ENCODE assay signal across 11 mouse cellular contexts in the genomic region with DNA sequence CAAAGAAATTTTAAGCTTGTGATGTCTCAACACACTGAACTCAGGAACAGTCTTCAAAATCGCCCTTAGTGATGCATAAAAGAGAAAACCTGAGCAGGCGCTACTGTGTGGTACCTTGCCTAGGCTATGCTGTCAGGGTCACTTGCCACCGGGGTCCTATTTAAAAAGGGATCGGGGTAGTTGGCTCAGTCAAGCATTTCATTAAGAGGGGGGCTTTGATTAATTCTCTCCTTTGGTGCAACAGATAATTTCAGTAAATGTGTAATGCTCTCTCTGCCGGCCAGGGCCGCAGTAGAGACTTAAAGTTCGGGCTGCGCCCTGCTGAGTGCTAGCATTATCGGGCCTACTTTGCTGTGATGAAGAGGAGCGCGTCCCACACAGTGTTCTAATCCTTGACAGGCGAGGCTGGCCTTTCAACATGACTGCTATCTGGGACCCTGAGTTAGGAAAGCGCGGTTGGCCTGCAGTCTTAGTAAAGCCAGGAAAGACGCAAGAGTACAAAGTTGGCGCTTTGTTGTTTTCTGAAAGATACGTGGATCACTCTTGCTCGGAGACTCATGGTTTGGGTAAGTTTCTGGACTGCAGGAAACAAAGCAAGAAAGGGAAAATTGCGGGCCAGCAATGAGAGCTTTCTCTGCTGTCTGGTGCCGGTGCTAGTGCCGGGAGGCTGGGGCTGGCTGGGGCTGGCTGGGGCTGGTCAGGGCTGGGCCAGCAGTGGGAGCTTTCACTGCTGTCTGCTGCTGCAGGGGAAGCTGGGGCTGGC.
DNase-seq lines count a peak whose midpoint lies in the region; ATAC-seq and TF ChIP-seq lines count a peak whose summit lies in the region.
"Had no signal": no experiment of that assay in that cellular context is flagged by ENCODE, and none has a peak within 500 bp of the region (broad histone marks: within the 10 kb centered on the region; RNA-seq: fewer than 3 reads in every experiment).

No protein-coding gene starts in this region.

- no peak for DNase-seq in liver, embryonic 11.5 days (ENCODE audit: low spot score)
- DNase-seq in forebrain, embryonic 14.5 days (ENCODE audit: low spot score): no peak
- peak; percentile 48 for DNase-seq in kidney, adult 2 months
- DNase-seq in midbrain, postnatal 0 days (ENCODE audit: low spot score): peak; percentile 40
- DNase-seq in frontal cortex, adult 2 months (ENCODE audit: extremely low spot score in 1 of 2, low spot score in 1 of 2): no peak
- no peak for DNase-seq in layer of hippocampus, adult 11-12 months (ENCODE audit: low spot score)
- DNase-seq in lung, postnatal 14 days: no peak
- DNase-seq: lung, embryonic 14.5 days had no signal

- H3K27ac ChIP-seq in liver, embryonic 11.5 days (ENCODE audit: low read depth, low read length): no peak overlapping the region
- no peak overlapping the region for H3K27ac ChIP-seq in liver, embryonic 12.5 days
- no peak overlapping the region for H3K27ac ChIP-seq in forebrain, embryonic 14.5 days (ENCODE audit: low read depth, low read length)
- H3K27ac ChIP-seq in kidney, adult 2 months (ENCODE audit: insufficient read depth, low read depth, low read length): no peak overlapping the region
- no peak overlapping the region; the same call in 1 of the 2 replicates for H3K27ac ChIP-seq in midbrain, postnatal 0 days (ENCODE audit: low read depth, low read length)
- H3K27ac ChIP-seq: heart, adult 2 months had no signal

- no peak for TF ChIP-seq POLR2A in kidney, adult 2 months (IDR thresholded peaks at IDR 0.05; ENCODE audit: low read depth, low read length)

- peak overlapping the region; percentile 7; the same call in 1 of the 2 replicates for H3K4me2 ChIP-seq in liver, embryonic 11.5 days
- no peak overlapping the region for H3K4me2 ChIP-seq in liver, embryonic 12.5 days
- H3K4me2 ChIP-seq in forebrain, embryonic 14.5 days (ENCODE audit: low read length): peak overlapping the region; percentile 14; the same call in 1 of the 2 replicates
- no peak overlapping the region for H3K4me2 ChIP-seq in midbrain, postnatal 0 days (ENCODE audit: low read depth, low read length, poor library complexity, severe bottlenecking)
- H3K4me2 ChIP-seq: lung, embryonic 14.5 days had no signal

- 39% methylated on average over 21 of the region's 21 CpGs for WGBS in liver, embryonic 11.5 days
- WGBS in liver, embryonic 12.5 days (ENCODE audit: insufficient replicate concordance): 50% methylated on average over 21 of the region's 21 CpGs
- WGBS in forebrain, embryonic 14.5 days: 16% methylated on average over 21 of the region's 21 CpGs
- 64% methylated on average over 21 of the region's 21 CpGs for WGBS in kidney, adult 2 months
- 21% methylated on average over 21 of the region's 21 CpGs for WGBS in midbrain, postnatal 0 days

- ATAC-seq in liver, embryonic 11.5 days (replicated peaks; ENCODE audit: low FRiP score): no peak
- no peak for ATAC-seq in liver, embryonic 12.5 days
- ATAC-seq in forebrain, embryonic 14.5 days: 0 out of 2 replicates have a peak, but pooled peaks have one; percentile 36
- peak; percentile 38; the same call in 1 of the 2 replicates for ATAC-seq in midbrain, postnatal 0 days (ENCODE audit: low FRiP score)

- no peaks in the 10 kb centered on the region for H3K36me3 ChIP-seq in liver, embryonic 11.5 days (ENCODE audit: control insufficient read depth, insufficient read depth, low read length)
- no peaks in the 10 kb centered on the region for H3K36me3 ChIP-seq in liver, embryonic 12.5 days
- H3K36me3 ChIP-seq in forebrain, embryonic 14.5 days (ENCODE audit: control insufficient read depth, insufficient read depth, low read length): no peaks in the 10 kb centered on the region
- H3K36me3 ChIP-seq in kidney, adult 2 months (ENCODE audit: control insufficient read depth, insufficient read depth, low read length): no peaks in the 10 kb centered on the region
- no peaks in the 10 kb centered on the region for H3K36me3 ChIP-seq in midbrain, postnatal 0 days (ENCODE audit: insufficient read depth, low read length)

- TF ChIP-seq CTCF in kidney, adult 2 months (conservative IDR thresholded peaks at IDR 0.05; ENCODE audit: insufficient read depth, insufficient read length, low read depth, low read length): no peak
- TF ChIP-seq CTCF in midbrain, postnatal 0 days (IDR thresholded peaks at IDR 0.05): no peak

- no peak overlapping the region for H3K9ac ChIP-seq in liver, embryonic 11.5 days (ENCODE audit: low read depth, low read length)
- no peak overlapping the region for H3K9ac ChIP-seq in liver, embryonic 12.5 days
- peak overlapping the region; percentile 22; the same call in 1 of the 2 replicates for H3K9ac ChIP-seq in forebrain, embryonic 14.5 days (ENCODE audit: low read length)
- no peak overlapping the region for H3K9ac ChIP-seq in midbrain, postnatal 0 days (replicated peaks; ENCODE audit: low read length, poor library complexity, severe bottlenecking)
- H3K9ac ChIP-seq: lung, embryonic 14.5 days had no signal

- no peaks in the 10 kb centered on the region for H3K27me3 ChIP-seq in liver, embryonic 11.5 days (replicated peaks; ENCODE audit: control insufficient read depth, insufficient read depth, low read length)
- H3K27me3 ChIP-seq in liver, embryonic 12.5 days (replicated peaks): peaks cover 5% of the 10 kb centered on the region; the same call in 1 of the 2 replicates
- peaks cover 4% of the 10 kb centered on the region for H3K27me3 ChIP-seq in forebrain, embryonic 14.5 days (replicated peaks; ENCODE audit: control insufficient read depth, insufficient read depth, low read length)
- H3K27me3 ChIP-seq in kidney, adult 2 months (replicated peaks; ENCODE audit: control insufficient read depth, insufficient read depth, low read length): no peaks in the 10 kb centered on the region
- H3K27me3 ChIP-seq in midbrain, postnatal 0 days (ENCODE audit: insufficient read depth, low read length): peaks cover 45% of the 10 kb centered on the region
- H3K27me3 ChIP-seq: CH12.LX had no signal

- H3K9me3 ChIP-seq in liver, embryonic 11.5 days (ENCODE audit: control insufficient read depth, low read length): no peaks in the 10 kb centered on the region
- H3K9me3 ChIP-seq in liver, embryonic 12.5 days (replicated peaks): no peaks in the 10 kb centered on the region
- H3K9me3 ChIP-seq in forebrain, embryonic 14.5 days (replicated peaks; ENCODE audit: control insufficient read depth, low read length): no peaks in the 10 kb centered on the region
- no peaks in the 10 kb centered on the region for H3K9me3 ChIP-seq in midbrain, postnatal 0 days (ENCODE audit: low read length)

- H3K4me1 ChIP-seq in liver, embryonic 11.5 days (replicated peaks; ENCODE audit: control insufficient read depth, insufficient read depth, low read length): no peaks in the 10 kb centered on the region
- H3K4me1 ChIP-seq in liver, embryonic 12.5 days: no peaks in the 10 kb centered on the region
- H3K4me1 ChIP-seq in forebrain, embryonic 14.5 days (ENCODE audit: control insufficient read depth, insufficient read depth, low read length): peaks cover 9% of the 10 kb centered on the region
- H3K4me1 ChIP-seq in kidney, adult 2 months (ENCODE audit: control insufficient read depth, insufficient read depth, low read length): no peaks in the 10 kb centered on the region
- no peaks in the 10 kb centered on the region for H3K4me1 ChIP-seq in midbrain, postnatal 0 days (ENCODE audit: insufficient read depth, low read length)

- H3K4me3 ChIP-seq in liver, embryonic 11.5 days (ENCODE audit: low read depth, low read length): no peak overlapping the region
- H3K4me3 ChIP-seq in liver, embryonic 12.5 days: no peak overlapping the region
- H3K4me3 ChIP-seq in forebrain, embryonic 14.5 days (ENCODE audit: low read depth, low read length): no peak overlapping the region
- H3K4me3 ChIP-seq in kidney, adult 2 months (ENCODE audit: insufficient read depth, low read depth, low read length): no peak overlapping the region
- no peak overlapping the region for H3K4me3 ChIP-seq in midbrain, postnatal 0 days (ENCODE audit: low read depth, low read length)
- H3K4me3 ChIP-seq: heart, adult 2 months had no signal

Comparison
In these comparisons a context has a peak if more than half of its experiments do, and no peak if none do; other contexts are left out.
1. H3K4me2 ChIP-seq: peak in liver, embryonic 11.5 days (single experiment) and forebrain, embryonic 14.5 days (single experiment); none in liver, embryonic 12.5 days (single experiment) and midbrain, postnatal 0 days (single experiment).
2. ATAC-seq: peak in forebrain, embryonic 14.5 days (single experiment) and midbrain, postnatal 0 days (single experiment); none in liver, embryonic 11.5 days (single experiment) and liver, embryonic 12.5 days (single experiment).
3. DNase-seq: peak in kidney, adult 2 months (single experiment) and midbrain, postnatal 0 days (single experiment); none in liver, embryonic 11.5 days (single experiment), forebrain, embryonic 14.5 days (single experiment), frontal cortex, adult 2 months (0 of 2), layer of hippocampus, adult 11-12 months (single experiment) and lung, postnatal 14 days (single experiment).